Mouse (Mus musculus) retina, postnatal 1 day (tissue): ENCODE measurements around the gene Zkscan6.

Experiments
- DNase-seq: peaks from one replicate; pipeline ENCODE4 v3.0.0-alpha.2; 2012

Gene Zkscan6

GRCm38 (mm10) chr11:65806909-65807504 lies at the start of gene Zkscan6:
TSS of gene Zkscan6 (plus strand) at chr11:65807175.
- peak; percentile 96 for DNase-seq

DNA sequence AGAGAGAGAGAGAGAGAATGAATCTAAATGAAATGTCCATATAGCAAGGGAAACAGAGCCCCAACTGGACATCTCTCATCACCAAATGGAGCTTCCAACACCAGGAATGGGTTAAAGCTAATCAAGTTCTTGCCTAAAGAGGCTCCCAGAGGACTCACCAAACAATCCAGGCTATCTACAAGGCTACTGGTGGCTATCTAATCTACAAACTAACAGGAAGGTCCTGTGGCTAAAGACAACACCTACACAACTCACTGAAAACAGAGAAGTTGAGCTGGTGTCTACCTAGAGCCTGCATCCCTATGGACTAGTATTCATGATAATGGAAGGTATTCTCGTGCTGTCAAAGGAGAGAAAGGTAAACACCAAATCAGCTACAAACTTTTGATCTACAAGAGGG lies 47.6 kb upstream of the Zkscan6 start:
- DNase-seq: no peak

DNA sequence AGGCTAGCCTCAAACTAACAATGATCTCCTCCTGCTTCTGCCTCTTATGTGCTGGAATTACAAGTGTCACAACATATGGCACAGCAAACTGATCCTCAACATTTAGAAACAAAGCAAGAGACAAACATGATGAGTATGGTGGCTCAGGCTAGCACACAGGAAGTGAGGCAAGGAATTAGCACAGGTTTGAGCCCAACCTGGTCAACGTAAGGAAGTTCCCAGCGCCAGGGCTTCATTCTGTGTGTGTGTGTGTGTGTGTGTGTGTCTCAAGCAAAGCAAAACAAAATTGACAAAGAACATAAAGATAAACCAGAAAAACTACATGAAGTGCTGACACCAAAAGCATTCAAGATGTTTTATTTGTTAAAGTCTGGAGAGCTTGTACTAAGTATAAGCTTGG lies 46.1 kb upstream of the Zkscan6 start:
- no peak for DNase-seq

DNA sequence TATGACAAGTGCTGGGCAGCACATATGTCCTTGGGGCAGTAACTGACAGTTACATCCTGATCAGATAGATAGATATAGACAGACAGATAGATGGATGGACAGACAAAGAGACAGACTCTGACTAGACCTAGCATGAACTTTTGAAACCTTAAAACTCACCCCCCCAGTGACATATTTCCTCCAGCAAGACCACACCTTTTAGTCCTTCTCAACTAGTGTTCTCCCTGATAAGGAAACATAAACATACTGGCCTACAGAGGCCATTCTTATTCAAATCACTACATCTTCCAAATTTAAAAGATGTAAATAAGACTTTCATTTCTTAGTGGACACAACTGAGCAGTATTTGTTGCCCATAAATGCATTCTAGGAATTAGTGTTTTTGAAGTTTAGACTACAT lies 38.5 kb upstream of the Zkscan6 start:
- DNase-seq: peak; percentile 8

DNA sequence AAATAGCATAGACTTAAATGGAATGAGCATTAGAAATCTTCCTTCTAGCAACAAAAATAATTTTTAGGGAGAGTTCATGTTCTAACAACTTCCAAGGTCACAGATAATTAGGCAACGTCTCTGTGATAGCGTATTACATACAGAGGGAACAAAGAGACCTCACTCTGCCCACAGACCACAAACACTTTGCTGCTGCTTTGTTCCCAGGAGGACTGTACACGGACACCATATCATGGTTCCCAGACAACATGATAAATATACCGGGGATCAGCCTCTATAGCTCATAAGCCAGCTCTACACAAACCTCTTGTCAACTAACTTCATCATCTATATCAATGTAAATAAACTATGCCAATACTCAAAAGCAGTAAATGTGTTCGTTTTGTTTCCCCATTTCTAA lies 37.0 kb upstream of the Zkscan6 start:
- no peak for DNase-seq

DNA sequence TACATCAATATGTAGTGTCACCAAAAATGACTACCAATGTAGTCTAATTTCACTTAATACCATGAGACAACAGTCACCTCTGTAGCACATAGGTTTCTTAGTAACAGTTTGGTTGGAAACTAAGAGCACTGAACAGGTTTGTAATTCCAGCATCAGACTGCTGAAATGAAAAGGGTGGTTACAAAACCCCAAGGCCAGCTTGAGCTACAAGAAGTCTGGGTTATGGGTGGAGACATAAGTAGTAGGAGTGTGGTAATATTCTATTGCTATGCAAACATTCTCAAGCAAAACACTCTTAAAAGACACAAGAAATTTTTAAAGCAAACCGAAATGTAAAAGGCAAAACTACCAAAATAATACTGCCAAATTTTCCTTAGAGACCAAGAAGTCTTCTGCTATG lies 35.4 kb upstream of the Zkscan6 start:
- DNase-seq: no peak

- DNase-seq: no peak
Measured at GRCm38 (mm10) chr11:65773535-65773934, 33.4 kb upstream of the Zkscan6 start.

GRCm38 (mm10) chr11:65773946-65774656 lies 32.9 kb upstream of the Zkscan6 start:
- no peak for DNase-seq

GRCm38 (mm10) chr11:65776906-65777611 lies 29.9 kb upstream of the Zkscan6 start:
- no peak for DNase-seq

DNA sequence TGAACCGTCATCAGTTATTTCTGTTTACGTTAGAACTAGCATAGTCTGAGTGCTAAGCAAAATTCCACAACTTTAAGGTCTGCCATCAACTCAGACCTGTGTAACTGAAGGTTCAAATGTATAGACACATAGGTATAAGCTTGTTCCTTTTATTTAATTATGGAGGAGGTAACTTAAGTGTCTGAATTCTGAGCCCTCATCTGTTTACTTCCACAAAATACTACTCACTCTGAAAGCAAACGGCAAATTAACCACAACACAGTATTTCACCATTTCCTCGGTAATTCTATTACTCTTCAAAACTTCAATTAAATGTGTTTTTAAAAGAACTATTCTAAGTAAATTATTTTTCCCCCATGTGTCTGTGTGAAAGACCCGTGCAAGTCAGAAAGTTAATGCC lies 29.2 kb upstream of the Zkscan6 start:
- no peak for DNase-seq

DNA sequence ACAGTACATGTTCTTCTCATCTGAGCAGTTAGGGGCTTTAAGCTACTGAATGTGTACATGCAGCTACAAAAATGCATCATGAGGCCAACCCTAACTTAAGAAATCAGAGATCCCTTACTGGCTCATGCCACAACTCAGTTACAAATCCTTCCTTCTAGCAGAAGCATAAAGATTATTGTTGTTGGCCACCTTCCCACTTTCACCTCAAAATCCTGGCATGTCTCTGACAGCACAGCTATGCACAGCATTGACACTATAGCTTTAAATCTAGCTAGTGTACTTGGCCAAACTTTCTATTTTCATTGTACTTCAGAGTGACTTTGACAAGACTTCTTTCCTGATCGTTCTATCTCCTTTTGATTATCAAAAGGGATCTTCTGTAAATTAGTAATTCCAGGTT lies 27.9 kb upstream of the Zkscan6 start:
- DNase-seq: no peak

DNA sequence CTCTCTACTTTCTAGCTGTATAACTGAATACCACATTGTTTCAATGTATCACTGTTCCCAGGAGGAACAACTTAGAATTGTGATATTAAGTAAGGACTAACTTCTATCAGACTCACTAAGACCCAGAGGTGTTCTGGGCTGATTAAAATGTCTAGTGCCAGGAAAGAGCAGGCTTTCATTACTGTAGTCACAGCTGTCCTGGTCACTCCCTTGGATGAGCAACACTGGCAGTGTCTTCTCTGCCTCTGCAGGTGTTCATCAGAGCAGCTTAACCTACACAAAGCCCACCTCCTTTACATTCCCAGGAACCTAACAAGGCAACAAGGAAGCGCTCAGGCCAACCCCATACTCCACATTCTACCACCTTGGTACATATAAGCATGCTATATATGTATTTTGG lies 27.4 kb upstream of the Zkscan6 start:
- DNase-seq: no peak

DNA sequence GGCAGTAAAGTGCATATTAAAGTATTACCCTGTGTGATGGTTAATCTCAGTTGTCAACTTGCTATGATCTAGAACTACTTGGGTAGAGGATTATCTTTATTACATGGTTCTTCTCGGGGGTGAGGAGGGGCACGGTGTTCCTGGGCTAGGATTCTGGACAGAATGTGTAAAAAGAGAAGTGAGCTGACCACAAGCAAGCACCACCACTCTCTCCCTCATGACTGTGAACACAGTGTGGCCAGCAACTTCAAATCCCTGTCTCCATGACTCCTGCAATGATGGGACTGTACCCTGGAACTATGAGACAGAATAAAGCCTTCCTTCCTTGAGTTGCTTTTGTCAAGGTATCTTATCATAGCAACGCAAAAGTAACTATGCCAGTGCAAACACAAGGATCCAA lies 25.4 kb upstream of the Zkscan6 start:
- no peak for DNase-seq

- no peak for DNase-seq
Measured at GRCm38 (mm10) chr11:65786160-65786559, 20.8 kb upstream of the Zkscan6 start.

DNA sequence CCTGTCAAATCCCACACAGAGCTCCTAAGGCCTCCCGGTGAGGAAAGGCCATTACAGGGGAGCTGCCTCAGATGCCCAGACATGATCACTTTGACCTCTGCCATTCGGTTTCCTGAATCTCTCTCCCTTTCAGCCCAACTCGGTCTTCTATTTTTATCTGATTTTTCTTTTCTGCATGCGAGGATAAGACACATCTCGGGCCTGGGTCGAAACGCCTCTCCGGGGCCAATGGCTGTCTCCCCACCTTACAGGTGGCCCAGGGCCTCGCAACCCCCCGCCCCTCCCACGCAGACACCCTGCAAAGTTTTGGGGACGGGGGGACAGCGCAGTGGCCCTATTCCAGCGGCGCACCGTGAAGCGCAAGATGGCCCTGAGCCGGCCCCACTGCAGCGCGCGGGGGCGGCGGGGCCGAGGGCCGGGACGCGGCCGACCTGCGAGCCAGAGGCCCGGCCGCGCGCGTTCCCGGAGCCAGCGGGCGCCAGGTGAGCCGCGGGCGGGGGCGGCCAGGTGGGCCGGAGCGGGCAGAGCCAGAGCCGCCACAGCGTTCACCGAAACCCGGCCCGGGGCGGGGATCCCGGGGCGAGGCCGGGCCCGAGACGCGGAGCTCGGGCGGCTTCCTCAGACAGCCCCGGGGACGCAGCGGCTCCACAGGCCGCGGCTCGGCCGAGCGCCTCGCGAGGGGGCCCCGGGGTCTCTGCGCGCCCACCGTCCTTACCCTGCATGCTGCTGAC lies 19.4 kb upstream of the Zkscan6 start:
- peak; percentile 47 for DNase-seq

DNA sequence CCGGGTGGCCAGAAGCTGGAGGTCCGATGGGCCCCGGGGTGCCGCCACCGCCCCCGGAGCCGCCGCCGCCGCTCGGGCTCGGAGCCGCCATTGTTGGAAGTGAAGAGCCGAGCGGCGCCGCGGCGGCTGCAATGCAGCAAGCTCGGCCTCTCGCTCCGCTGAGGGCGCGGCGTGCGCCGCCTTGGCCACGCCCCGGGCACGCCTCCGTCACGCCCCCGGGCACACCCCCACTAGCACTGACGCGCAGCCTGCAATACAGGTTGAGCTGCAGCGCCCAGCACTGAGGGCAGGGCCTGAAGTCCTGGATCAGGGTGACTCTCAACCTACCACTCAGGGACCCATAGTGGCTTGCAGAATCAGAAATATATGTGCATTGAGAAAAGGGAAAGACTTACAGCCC lies 18.8 kb upstream of the Zkscan6 start, which contains the start of gene Map2k4:
Gene Map2k4, minus strand, starts transcription at position 144 of the 400 bp plus-strand sequence.
- peak; percentile 94 for DNase-seq

GRCm38 (mm10) chr11:65794428-65795219 lies 12.4 kb upstream of the Zkscan6 start:
- no peak for DNase-seq

DNA sequence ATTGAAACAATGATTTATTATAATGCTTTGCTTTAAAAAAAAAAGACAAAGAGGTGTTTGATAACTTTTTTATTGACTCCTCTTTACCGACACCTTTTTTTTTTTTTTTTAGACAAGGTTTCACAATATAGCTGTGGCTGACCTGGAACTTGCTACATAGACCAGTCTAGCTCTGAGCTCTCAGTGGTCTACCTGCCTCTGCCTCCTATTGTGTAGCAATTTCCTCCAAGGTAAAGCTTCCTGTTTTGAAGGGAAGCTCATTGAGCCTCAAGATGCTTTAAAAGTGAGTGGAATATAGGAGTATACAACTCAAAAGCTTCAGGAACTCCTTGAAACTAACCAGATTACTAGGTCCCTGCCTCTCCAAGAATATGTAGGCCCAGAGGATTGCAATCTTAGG lies 11.1 kb upstream of the Zkscan6 start:
- no peak for DNase-seq

GRCm38 (mm10) chr11:65801899-65802298 lies 5.1 kb upstream of the Zkscan6 start:
- no peak for DNase-seq

- no peak for DNase-seq
Measured at GRCm38 (mm10) chr11:65806321-65806904, 562 bp upstream of the Zkscan6 start.

- DNase-seq: no peak
Measured at GRCm38 (mm10) chr11:65807601-65808000, 626 bp downstream of the Zkscan6 start.

GRCm38 (mm10) chr11:65812088-65812487 lies 5.1 kb downstream of the Zkscan6 start:
- DNase-seq: no peak
